Comparison of ENCODE assay signal across 13 mouse cellular contexts in genomic region chr4:117646926-117647755, GRCm38 (mm10). TPM values are rescaled to one million over a fixed set of nuclear protein-coding genes. Genes with fewer than 3 reads are reported as not detected.
DNase-seq lines count a peak whose midpoint lies in the region; ATAC-seq and TF ChIP-seq lines count a peak whose summit lies in the region.
"Had no signal": no experiment of that assay in that cellular context is flagged by ENCODE, and none has a peak within 500 bp of the region (broad histone marks: within the 10 kb centered on the region; RNA-seq: fewer than 3 reads in every experiment).

No protein-coding gene starts in this region.

- H3K27ac ChIP-seq in cerebellum, adult 2 months (ENCODE audit: insufficient read depth, low read length): no peak overlapping the region; the same call in 1 of the 2 replicates
- peak overlapping the region; percentile 88 for H3K27ac ChIP-seq in forebrain, embryonic 13.5 days
- H3K27ac ChIP-seq in hindbrain, embryonic 16.5 days (ENCODE audit: low read depth, low read length): peak overlapping the region; percentile 74
- peak overlapping the region; percentile 83 for H3K27ac ChIP-seq in midbrain, embryonic 16.5 days (ENCODE audit: low read length)
- H3K27ac ChIP-seq: heart, embryonic 15.5 days; liver, embryonic 14.5 days had no signal

- H3K36me3 ChIP-seq in forebrain, embryonic 13.5 days (ENCODE audit: poor library complexity, severe bottlenecking): 0 out of 2 replicates have a peak, but pooled peaks cover 4% of the 10 kb centered on the region
- H3K36me3 ChIP-seq in hindbrain, embryonic 16.5 days (ENCODE audit: control insufficient read depth, insufficient read depth, low read length): no peaks in the 10 kb centered on the region
- H3K36me3 ChIP-seq in midbrain, embryonic 16.5 days (ENCODE audit: control insufficient read depth, insufficient read depth, low read length): no peaks in the 10 kb centered on the region

- H3K9me3 ChIP-seq in forebrain, embryonic 13.5 days (replicated peaks): no peaks in the 10 kb centered on the region
- H3K9me3 ChIP-seq in hindbrain, embryonic 16.5 days (ENCODE audit: control insufficient read depth, low read length): no peaks in the 10 kb centered on the region
- no peaks in the 10 kb centered on the region for H3K9me3 ChIP-seq in midbrain, embryonic 16.5 days (replicated peaks; ENCODE audit: control insufficient read depth, low read length, poor library complexity, severe bottlenecking)
- H3K9me3 ChIP-seq: heart, embryonic 15.5 days had no signal

- H3K4me2 ChIP-seq in forebrain, embryonic 13.5 days: peak overlapping the region; percentile 25
- H3K4me2 ChIP-seq in hindbrain, embryonic 16.5 days (ENCODE audit: low read length): peak overlapping the region; percentile 18; the same call in 1 of the 2 replicates
- peak overlapping the region; percentile 34; the same call in 1 of the 2 replicates for H3K4me2 ChIP-seq in midbrain, embryonic 16.5 days (ENCODE audit: low read length)
- H3K4me2 ChIP-seq: heart, embryonic 15.5 days had no signal

- no peak for TF ChIP-seq POLR2A in cerebellum, adult 2 months (IDR thresholded peaks at IDR 0.05; ENCODE audit: borderline replicate concordance, insufficient read depth, low read length)

- peak overlapping the region; percentile 51 for H3K9ac ChIP-seq in forebrain, embryonic 13.5 days
- peak overlapping the region; percentile 36; the same call in 1 of the 2 replicates for H3K9ac ChIP-seq in hindbrain, embryonic 16.5 days (ENCODE audit: low read depth, low read length)
- peak overlapping the region; percentile 55; the same call in 1 of the 2 replicates for H3K9ac ChIP-seq in midbrain, embryonic 16.5 days (ENCODE audit: low read depth, low read length)
- H3K9ac ChIP-seq: heart, embryonic 15.5 days; liver, embryonic 14.5 days had no signal

- peaks cover 43% of the 10 kb centered on the region for H3K4me1 ChIP-seq in cerebellum, adult 2 months (ENCODE audit: control insufficient read depth, insufficient read depth, low read length)
- peaks cover 77% of the 10 kb centered on the region for H3K4me1 ChIP-seq in forebrain, embryonic 13.5 days
- peaks cover 35% of the 10 kb centered on the region for H3K4me1 ChIP-seq in hindbrain, embryonic 16.5 days (ENCODE audit: control insufficient read depth, insufficient read depth, low read depth, low read length)
- H3K4me1 ChIP-seq in midbrain, embryonic 16.5 days (ENCODE audit: control insufficient read depth, insufficient read depth, low read length): peaks cover 57% of the 10 kb centered on the region

- no peak for ATAC-seq in forebrain, embryonic 13.5 days
- no peak for ATAC-seq in hindbrain, embryonic 16.5 days
- ATAC-seq in midbrain, embryonic 16.5 days: peak; percentile 33; the same call in 1 of the 2 replicates

- DNase-seq in cerebellum, postnatal 10 days: peak; percentile 37 to 40
- DNase-seq in cerebellum, adult 2 months: no peak
- DNase-seq in right cerebral cortex, postnatal 4 days: no peak
- no peak for DNase-seq in thymus, postnatal 14 days
- no peak for DNase-seq in kidney, postnatal 10 days
- DNase-seq: adrenal gland, adult 8-10 months; kidney, postnatal 36 days; lung, postnatal 36 days had no signal

- H3K27me3 ChIP-seq in cerebellum, adult 2 months (ENCODE audit: control insufficient read depth, insufficient read depth, low read length): no peaks in the 10 kb centered on the region
- no peaks in the 10 kb centered on the region for H3K27me3 ChIP-seq in forebrain, embryonic 13.5 days
- no peaks in the 10 kb centered on the region for H3K27me3 ChIP-seq in hindbrain, embryonic 16.5 days (replicated peaks; ENCODE audit: control insufficient read depth, insufficient read depth, low read length)
- no peaks in the 10 kb centered on the region for H3K27me3 ChIP-seq in midbrain, embryonic 16.5 days (ENCODE audit: control insufficient read depth, insufficient read depth, low read depth, low read length)
- H3K27me3 ChIP-seq: heart, embryonic 15.5 days had no signal

- WGBS in cerebellum, adult 2 months: 76% methylated on average over 23 of the region's 23 CpGs
- WGBS in forebrain, embryonic 13.5 days: 18% methylated on average over 23 of the region's 23 CpGs
- 29% methylated on average over 23 of the region's 23 CpGs for whole genome bisulfite sequencing in hindbrain, embryonic 16.5 days
- 7% methylated on average over 23 of the region's 23 CpGs for WGBS in midbrain, embryonic 16.5 days

- H3K4me3 ChIP-seq in cerebellum, adult 2 months (replicated peaks; ENCODE audit: insufficient read depth, low read depth, low read length): no peak overlapping the region
- H3K4me3 ChIP-seq in forebrain, embryonic 13.5 days: no peak overlapping the region
- no peak overlapping the region for H3K4me3 ChIP-seq in hindbrain, embryonic 16.5 days (ENCODE audit: low read length)
- H3K4me3 ChIP-seq in midbrain, embryonic 16.5 days (ENCODE audit: low read depth, low read length): no peak overlapping the region
- H3K4me3 ChIP-seq: heart, embryonic 15.5 days had no signal

- TF ChIP-seq CTCF in cerebellum, adult 2 months (IDR thresholded peaks at IDR 0.05; ENCODE audit: borderline replicate concordance, insufficient read depth, low read depth, low read length): no peak

RNA-seq across cellular contexts. Expression of gene Dmap1, which starts 34.9 kb away (rescaled TPM):
- polyA plus RNA-seq in cerebellum, adult 2 months (2012; rRNA removed): 48.7 and 53.5 TPM in 2 replicates
- polyA plus RNA-seq in forebrain, embryonic 13.5 days (2015; fragmentation: Nextera tagmentation; extraction: Ambion mirVana): 73.6 and 76.7 TPM in 2 replicates
- 77.7 and 80.5 TPM in 2 replicates for polyA plus RNA-seq in hindbrain, embryonic 16.5 days (2015; fragmentation: Nextera tagmentation; extraction: Ambion mirVana)
- polyA plus RNA-seq in midbrain, embryonic 16.5 days (2015; fragmentation: Nextera tagmentation; extraction: Ambion mirVana): 81.9 and 83.3 TPM in 2 replicates

Comparison
In these comparisons a context has a peak if more than half of its experiments do, and no peak if none do; other contexts are left out.
1. DNase-seq: peak in cerebellum, postnatal 10 days (2 of 2); none in cerebellum, adult 2 months (0 of 2), right cerebral cortex, postnatal 4 days (single experiment), thymus, postnatal 14 days (single experiment) and kidney, postnatal 10 days (single experiment).
2. Peak in every context shown above with its lines, with median percentiles within 50 percentile points of each other: H3K4me2 ChIP-seq and H3K9ac ChIP-seq.